Mouse (Mus musculus) bone marrow, adult 2 months (tissue): Measurements from ENCODE around the gene Rab12.

ENCODE experiments used
- CTCF ChIP-seq: fragments of 200-500 bp; IDR thresholded peaks from 2 replicates; pipeline ENCODE4 v1.5.1; 2011; ENCODE audit warnings: low read length, control low read depth; ENCODE audit not compliant: control insufficient read depth, insufficient read depth
- POLR2A ChIP-seq: fragments of 200-500 bp; IDR thresholded peaks from 2 replicates; pipeline ENCODE4 v1.6.1; 2011; ENCODE audit warnings: low read depth, mild to moderate bottlenecking, control low read depth, low read length, borderline replicate concordance; ENCODE audit not compliant: control insufficient read depth

- TF ChIP-seq CTCF, result no peak
- TF ChIP-seq POLR2A, result no peak
Observed at GRCm38 (mm10) chr17:66512202-66512956, 7.2 kb downstream of the Rab12 start.
